Mouse (Mus musculus) lung, adult 2 months (tissue): ENCODE data around the gene Tmem123. TPM values are rescaled to one million over a fixed set of nuclear protein-coding genes. Genes with fewer than 3 reads are reported as not detected.

Source experiments
- DNase-seq: peaks from one replicate; pipeline ENCODE4 v3.0.0; 2022
- H3K4me1 ChIP-seq: fragments of 200-500 bp; 2 replicates; pipeline ENCODE4 v1.6.1; 2011; ENCODE audit warnings: low read length; ENCODE audit not compliant: control insufficient read depth, insufficient read depth
- H3K4me3 ChIP-seq: fragments of 200-500 bp; replicated peaks from 2 replicates; pipeline ENCODE3; 2011; ENCODE audit warnings: low read depth, mild to moderate bottlenecking, control low read depth, low read length; ENCODE audit errors: extremely low read depth
- CTCF ChIP-seq: fragments of 200-500 bp; IDR thresholded peaks from 2 replicates; pipeline ENCODE4 v1.5.1; 2011; ENCODE audit warnings: mild to moderate bottlenecking, low read length, control low read depth; ENCODE audit not compliant: insufficient read depth
- POLR2A ChIP-seq: fragments of 200-500 bp; IDR thresholded peaks from 2 replicates; pipeline ENCODE4 v1.6.1; 2011; ENCODE audit warnings: low read depth, mild to moderate bottlenecking, control low read depth, low read length, borderline replicate concordance; ENCODE audit errors: extremely low read depth
- WGBS: fragments of 180-500 bp; shearing (Covaris S2); methylation state at CpG from one replicate; pipeline ENCODE4 v1.1.7; 2018; 5-methylcytosine and 5-hydroxymethylcytosine counted together
- polyA plus RNA-seq: library from polyadenylated mRNA; depleted of rRNA; stranded (reverse); fragments of >200 nt; gene quantifications from 2 replicates; pipeline ENCODE4 v1.2.3, GENCODE M21; 2012

Tmem123 gene
- polyA plus RNA-seq, 1 experiment = 89.8 TPM

DNA sequence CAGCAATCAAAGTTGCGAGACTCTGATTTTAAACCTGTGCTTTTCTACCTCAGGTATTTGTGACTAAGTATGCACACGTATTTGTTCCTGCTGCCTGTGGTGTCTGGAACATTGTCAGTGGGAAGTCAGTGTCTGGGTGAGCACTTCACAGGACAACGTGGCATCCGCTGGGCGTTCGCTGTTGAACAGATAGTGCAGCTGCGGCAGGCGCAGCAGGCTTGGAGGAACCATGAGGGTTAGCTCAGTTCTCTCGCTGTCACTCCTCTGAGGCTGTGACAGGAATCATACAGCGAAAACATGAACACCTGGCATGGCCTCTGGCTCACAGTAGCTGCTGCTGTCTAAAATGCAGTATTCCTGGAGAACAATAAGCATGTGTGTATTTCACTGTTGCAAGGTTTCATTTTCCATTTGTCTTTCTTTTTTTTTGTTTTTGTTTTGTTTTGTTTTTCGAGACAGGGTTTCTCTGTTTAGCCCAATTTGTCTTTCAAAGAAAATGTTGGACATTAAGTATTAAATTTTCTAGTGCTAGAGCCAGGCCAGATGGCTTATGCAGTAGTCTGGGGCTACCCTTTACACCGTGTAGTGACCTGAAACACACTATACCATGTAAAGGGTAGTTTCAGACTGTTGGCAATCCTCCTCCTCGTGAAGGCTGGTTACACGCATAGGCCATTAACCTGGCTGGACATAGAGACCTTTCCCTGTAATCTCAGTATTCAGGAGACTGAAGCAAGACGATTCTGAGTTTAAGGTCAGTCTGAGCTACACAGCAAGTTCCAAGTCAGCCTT, 20.2 kb downstream of the Tmem123 start:
- no peak for DNase-seq
- 80% methylated on average over 15 of the region's 15 CpGs for WGBS

DNA sequence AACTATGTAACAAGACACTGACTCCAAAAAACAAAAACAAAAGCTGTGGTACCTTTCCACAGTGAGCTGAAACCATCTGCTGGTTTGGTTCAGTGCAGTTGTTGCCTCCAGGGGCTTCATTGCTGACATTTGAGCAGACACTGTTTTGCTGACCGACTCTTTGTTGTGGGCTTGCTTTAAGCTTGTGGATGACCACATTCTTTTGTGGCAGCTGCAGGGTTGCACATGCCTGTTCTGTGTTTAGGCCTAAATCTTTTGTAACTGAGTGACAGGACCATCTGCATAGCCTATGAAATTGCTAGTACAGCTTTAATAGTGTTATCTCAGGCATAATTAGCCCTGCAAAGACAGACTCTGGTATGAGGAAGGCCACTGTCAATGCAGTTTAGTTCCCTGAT, 20.8 kb downstream of the Tmem123 start:
- no peak for DNase-seq
- H3K4me3 ChIP-seq = no peak overlapping the region
- 42% methylated on average over 1 of the region's 1 CpGs for WGBS
- peaks cover 4% of the 10 kb centered on the region; the same call in 1 of the 2 replicates for H3K4me1 ChIP-seq
- TF ChIP-seq POLR2A (no peak), CTCF (no peak)

More for the DNA sequence above, 20.2 kb downstream of the Tmem123 start:
- H3K4me3 ChIP-seq = no peak overlapping the region
- no peak for TF ChIP-seq CTCF
- H3K4me1 ChIP-seq = peaks cover 4% of the 10 kb centered on the region; the same call in 1 of the 2 replicates

DNA sequence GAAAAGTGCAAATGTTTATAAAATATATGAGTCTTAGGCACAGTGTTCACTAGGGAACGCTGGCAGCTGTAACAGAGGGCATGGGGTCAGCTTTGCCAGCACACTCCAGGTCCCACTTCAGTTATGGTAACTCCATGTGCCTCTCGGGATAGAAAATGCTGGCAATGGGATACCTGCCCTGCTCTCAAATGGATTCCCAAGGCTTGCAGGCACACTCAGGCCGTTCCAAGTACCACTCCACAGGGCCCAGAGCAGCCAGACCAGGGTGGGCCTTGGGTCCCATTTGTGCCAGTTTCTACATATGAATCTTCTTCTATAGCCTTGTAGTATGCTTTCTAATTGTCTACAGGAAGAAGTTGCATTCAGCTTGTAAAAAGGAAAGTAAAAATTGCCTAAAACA, 21.6 kb downstream of the Tmem123 start:
- Histone ChIP-seq H3K4me1 (peaks cover 4% of the 10 kb centered on the region; the same call in 1 of the 2 replicates), H3K4me3 (no peak overlapping the region)
- DNase-seq = no peak
- WGBS = 67% methylated on average over 3 of the region's 3 CpGs
- no peak for TF ChIP-seq POLR2A
- no peak for TF ChIP-seq CTCF

DNA sequence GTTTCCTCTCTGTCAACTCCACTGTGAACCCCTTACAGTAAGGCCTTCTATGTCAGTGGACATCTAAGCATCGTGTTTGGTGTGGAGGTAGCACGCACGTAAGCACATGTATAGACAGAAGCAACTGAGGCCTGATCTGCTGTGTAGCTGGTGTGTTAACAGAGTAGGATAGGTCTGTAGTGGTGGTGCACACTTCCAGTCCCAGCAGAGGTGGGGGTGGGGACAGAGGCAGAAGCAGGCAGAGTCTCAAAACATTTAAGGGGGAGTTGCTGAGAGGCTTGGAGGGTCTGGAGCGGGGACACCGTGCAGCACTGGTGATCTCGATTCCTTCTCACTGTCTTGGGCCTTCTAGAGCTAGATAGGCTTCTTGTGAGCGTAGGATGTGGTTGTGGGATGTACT, 22.2 kb downstream of the Tmem123 start:
- 92% methylated on average over 7 of the region's 7 CpGs for WGBS

DNA sequence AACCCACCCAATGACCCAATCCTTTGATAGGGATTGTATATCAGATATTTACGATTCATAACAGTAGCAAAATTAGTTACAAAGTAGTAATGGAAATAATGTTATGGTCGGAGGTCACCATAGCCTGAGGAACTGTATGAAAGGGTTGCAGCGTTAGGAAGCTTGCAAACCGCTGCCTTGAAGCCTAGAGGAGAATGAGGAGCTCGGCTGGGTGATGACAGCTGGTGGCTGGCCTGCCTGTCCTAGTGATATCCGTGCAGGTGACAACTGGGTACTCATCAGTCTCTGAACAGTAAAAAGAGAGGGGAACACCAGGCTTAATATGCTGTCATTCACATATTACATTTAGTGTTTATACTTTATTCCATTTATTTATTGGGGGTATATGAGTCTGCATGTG, 24.6 kb downstream of the Tmem123 start:
- no peak overlapping the region for H3K4me3 ChIP-seq
- TF ChIP-seq CTCF (no peak), POLR2A (no peak)
- DNase-seq = no peak
- WGBS = 91% methylated on average over 6 of the region's 6 CpGs
- peaks cover 4% of the 10 kb centered on the region; the same call in 1 of the 2 replicates for H3K4me1 ChIP-seq

More for the DNA sequence above, 22.2 kb downstream of the Tmem123 start:
- no peak overlapping the region for H3K4me3 ChIP-seq
- no peak for TF ChIP-seq POLR2A
- TF ChIP-seq CTCF = no peak
- no peak for DNase-seq
- H3K4me1 ChIP-seq = peaks cover 4% of the 10 kb centered on the region; the same call in 1 of the 2 replicates

DNA sequence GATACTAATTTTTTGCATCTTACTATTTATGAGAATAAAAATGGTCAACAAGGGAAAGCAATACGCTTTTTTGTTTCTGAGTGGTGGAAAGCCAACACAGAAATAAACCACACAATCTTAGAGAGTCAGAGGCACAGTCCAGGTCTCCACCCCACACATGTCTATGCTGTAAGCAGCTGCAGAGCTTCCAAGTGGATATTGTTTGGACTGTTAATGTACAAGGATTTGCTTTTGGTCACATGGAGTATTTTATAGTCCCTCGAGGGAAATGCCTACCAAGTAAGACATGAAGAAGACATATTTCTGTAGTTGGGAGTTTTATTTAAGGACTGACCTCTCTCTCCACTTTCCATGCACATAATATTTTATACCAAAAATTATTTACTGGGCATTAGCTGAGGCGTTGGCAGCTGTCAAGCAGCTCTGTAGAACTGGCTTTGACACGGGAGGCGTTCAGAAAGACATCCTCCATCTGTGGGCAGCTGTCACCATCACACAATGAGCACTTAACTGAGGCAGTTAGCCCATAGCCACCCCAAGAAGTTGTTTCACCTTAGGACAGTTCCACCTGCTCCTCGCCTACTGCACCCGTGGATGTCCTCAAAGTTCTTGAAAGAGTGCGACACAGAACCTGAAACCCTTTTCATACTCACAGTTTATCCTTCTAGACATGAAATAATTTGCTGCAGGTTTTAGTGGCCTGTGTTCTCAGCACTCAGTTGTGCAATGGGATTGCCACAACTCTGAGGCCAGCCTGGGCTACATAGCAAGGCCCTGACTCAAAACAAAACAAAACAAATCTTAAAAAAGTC, 26.1 kb downstream of the Tmem123 start:
- WGBS = 80% methylated on average over 8 of the region's 8 CpGs

DNA sequence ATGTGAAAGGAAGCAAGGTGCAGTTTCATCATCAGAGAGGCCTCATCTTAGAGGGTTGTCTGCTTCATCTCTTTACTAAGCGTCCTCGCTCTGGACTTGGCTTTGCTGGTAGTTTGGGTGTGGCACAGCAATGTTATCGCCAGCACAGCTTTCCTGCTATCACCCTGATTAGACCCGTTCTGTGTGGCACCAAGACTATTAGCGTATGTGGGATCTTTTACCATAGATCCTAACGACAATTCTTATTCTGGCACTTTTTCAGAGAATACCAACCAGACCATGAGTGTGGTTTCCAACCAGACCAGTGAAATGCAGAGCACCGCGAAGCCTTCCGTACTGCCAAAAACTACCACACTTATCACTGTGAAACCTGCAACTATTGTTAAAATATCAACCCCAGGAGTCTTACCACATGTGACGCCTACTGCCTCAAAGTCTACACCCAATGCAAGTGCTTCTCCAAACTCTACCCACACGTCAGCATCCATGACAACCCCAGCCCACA, 26.8 kb downstream of the Tmem123 start:
- no peak for TF ChIP-seq POLR2A
- no peak for TF ChIP-seq CTCF
- no peaks in the 10 kb centered on the region for H3K4me1 ChIP-seq
- H3K4me3 ChIP-seq = no peak overlapping the region
- WGBS = 89% methylated on average over 11 of the region's 11 CpGs
- DNase-seq = no peak

More for the DNA sequence above, 26.1 kb downstream of the Tmem123 start:
- no peak overlapping the region for H3K4me3 ChIP-seq
- peaks cover 4% of the 10 kb centered on the region; the same call in 1 of the 2 replicates for H3K4me1 ChIP-seq
- no peak for TF ChIP-seq CTCF
- TF ChIP-seq POLR2A = no peak
- DNase-seq = no peak

DNA sequence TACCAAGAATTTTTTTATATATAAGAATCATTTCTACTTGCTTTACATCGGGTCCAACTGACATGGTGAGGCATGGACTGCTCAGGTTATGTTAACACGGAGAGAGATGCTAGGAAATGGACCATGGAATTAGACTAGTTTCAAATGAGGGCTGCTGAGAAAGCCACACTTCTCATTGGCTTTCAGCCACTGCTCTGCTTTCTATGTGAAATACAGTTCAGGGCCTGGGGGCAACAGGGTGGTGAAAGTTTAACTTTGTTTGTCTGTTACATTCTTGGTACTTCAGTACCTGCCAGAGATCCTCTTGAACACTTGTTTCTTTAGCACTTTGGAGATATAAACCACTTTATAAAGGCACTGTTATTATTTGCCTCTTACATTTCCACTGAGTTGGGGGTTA, 29.7 kb downstream of the Tmem123 start:
- TF ChIP-seq CTCF = no peak
- no peak for TF ChIP-seq POLR2A
- no peak overlapping the region for H3K4me3 ChIP-seq
- WGBS = 87% methylated on average over 2 of the region's 2 CpGs
- H3K4me1 ChIP-seq = no peaks in the 10 kb centered on the region
- no peak for DNase-seq

DNA sequence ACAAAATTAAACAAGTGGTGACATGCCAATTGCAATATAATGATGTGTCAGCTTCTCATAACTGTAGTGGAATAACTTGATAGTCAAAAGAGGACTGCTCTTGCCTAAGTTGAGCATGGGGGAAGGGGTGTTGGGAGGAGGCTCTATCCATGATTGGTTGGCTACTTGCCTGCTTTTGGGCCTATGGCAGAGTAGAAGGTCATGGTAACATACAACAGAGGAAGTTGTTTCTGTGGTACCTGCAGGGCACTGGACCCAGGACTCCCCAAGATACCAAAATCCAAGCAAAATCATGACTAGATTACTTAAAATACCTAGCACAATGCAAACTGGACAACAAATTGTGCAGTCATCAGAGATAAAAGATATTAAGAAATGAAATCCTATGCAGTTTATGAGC, 31.7 kb downstream of the Tmem123 start:
- Histone ChIP-seq H3K4me1 (no peaks in the 10 kb centered on the region), H3K4me3 (no peak overlapping the region)
- TF ChIP-seq POLR2A (no peak), CTCF (no peak)
- no peak for DNase-seq
